Mouse (Mus musculus): ENCODE data around the gene Slc22a6.

DNA sequence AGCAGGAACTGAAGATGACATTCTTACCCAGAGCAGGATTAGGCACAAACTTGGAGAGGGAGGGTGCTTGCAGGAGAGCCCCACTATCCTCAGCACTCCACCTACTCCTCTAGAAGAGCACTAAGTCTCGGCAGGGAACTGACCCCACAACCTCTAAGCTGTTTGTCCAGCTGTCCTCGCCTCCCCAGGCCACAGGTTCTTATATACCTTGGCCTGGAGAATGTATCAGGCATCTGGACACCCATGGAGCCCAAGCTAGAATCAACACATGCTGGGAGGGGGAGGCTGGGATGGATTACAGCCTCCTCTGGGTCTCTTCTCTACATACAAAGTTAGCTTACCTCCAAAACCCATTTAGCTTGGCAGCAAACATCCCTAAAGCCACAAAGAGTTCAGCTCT, 3.5 kb upstream of the Slc22a6 start:
- TF ChIP-seq CTCF (IDR thresholded peaks at IDR 0.05; ENCODE audit: low read depth, low read length) (no peak), TAL1 (conservative IDR thresholded peaks at IDR 0.05; ENCODE audit: low read depth, low read length) (no peak), GATA1 (IDR thresholded peaks at IDR 0.05; ENCODE audit: borderline replicate concordance, low read length) (no peak), POLR2AphosphoS5 (IDR thresholded peaks at IDR 0.05; ENCODE audit: insufficient replicate concordance, low read depth, low read length) (no peak), GATA2 (IDR thresholded peaks at IDR 0.05; ENCODE audit: borderline replicate concordance, low read depth, low read length) (no peak)
